Mouse (Mus musculus): Measurements from ENCODE around the gene Tle3. TPM values are rescaled to one million over a fixed set of nuclear protein-coding genes. Genes with fewer than 3 reads are reported as not detected.

The Tle3 gene
- total RNA-seq, 2 experiments from 2014 or later: 69.2 to 71.5 TPM

- no peak; the same call in 1 of the 2 replicates for TF ChIP-seq CTCF (IDR thresholded peaks at IDR 0.05)
- Histone ChIP-seq H3K27ac (no peak overlapping the region), H3K4me3 (no peak overlapping the region)
- intact Hi-C loops (cut with DNase I): no loop called here
- DNase-seq (ENCODE audit: extremely low spot score in 1 of 2, low spot score in 2 of 2): no peak
These were observed 7.0 kb downstream of the Tle3 start for GRCm38 (mm10) chr9:61379016-61379634.

- intact Hi-C loops (cut with DNase I): no loop called here
- no peak for TF ChIP-seq CTCF (IDR thresholded peaks at IDR 0.05)
- Histone ChIP-seq H3K4me3 (no peak overlapping the region), H3K27ac (no peak overlapping the region)
- DNase-seq (ENCODE audit: extremely low spot score in 1 of 2, low spot score in 2 of 2): no peak
These were observed 8.3 kb downstream of the Tle3 start for GRCm38 (mm10) chr9:61380258-61381062.

GRCm38 (mm10) chr9:61381063-61381408 is 8.9 kb downstream of the Tle3 start:
- H3K27ac ChIP-seq: no peak overlapping the region
- intact Hi-C loops (cut with DNase I): no loop called here
- no peak for DNase-seq (ENCODE audit: extremely low spot score in 1 of 2, low spot score in 2 of 2)
- no peak overlapping the region for H3K4me3 ChIP-seq
- TF ChIP-seq CTCF (IDR thresholded peaks at IDR 0.05): no peak

- no peak for TF ChIP-seq CTCF (IDR thresholded peaks at IDR 0.05)
- DNase-seq (ENCODE audit: extremely low spot score in 1 of 2, low spot score in 2 of 2): no peak
- intact Hi-C loops (cut with DNase I): no loop called here
- Histone ChIP-seq H3K27ac (no peak overlapping the region), H3K4me3 (no peak overlapping the region)
These were observed 9.3 kb downstream of the Tle3 start for GRCm38 (mm10) chr9:61381445-61381844.

- intact Hi-C loops (cut with DNase I): no loop called here
- Histone ChIP-seq H3K4me3 (no peak overlapping the region), H3K27ac (no peak overlapping the region)
- TF ChIP-seq CTCF (IDR thresholded peaks at IDR 0.05): no peak
- DNase-seq (ENCODE audit: extremely low spot score in 1 of 2, low spot score in 2 of 2): no peak
These were observed 10.5 kb downstream of the Tle3 start for GRCm38 (mm10) chr9:61382595-61383186.

- no peak for DNase-seq (ENCODE audit: extremely low spot score in 1 of 2, low spot score in 2 of 2)
- intact Hi-C loops (cut with DNase I): no loop called here
- H3K27ac ChIP-seq: no peak overlapping the region
These were observed 11.9 kb downstream of the Tle3 start for GRCm38 (mm10) chr9:61384101-61384500.

GRCm38 (mm10) chr9:61384646-61385443 is 12.7 kb downstream of the Tle3 start:
- no peak overlapping the region for H3K27ac ChIP-seq
- no peak for DNase-seq (ENCODE audit: extremely low spot score in 1 of 2, low spot score in 2 of 2)
- TF ChIP-seq CTCF (IDR thresholded peaks at IDR 0.05): no peak
- H3K4me3 ChIP-seq: no peak overlapping the region
- intact Hi-C loops (cut with DNase I): no loop called here

More at GRCm38 (mm10) chr9:61384101-61384500, 11.9 kb downstream of the Tle3 start:
- no peak for TF ChIP-seq CTCF (IDR thresholded peaks at IDR 0.05)
- no peak overlapping the region for H3K4me3 ChIP-seq

GRCm38 (mm10) chr9:61385753-61386152 is 13.6 kb downstream of the Tle3 start:
- Histone ChIP-seq H3K27ac (no peak overlapping the region), H3K4me3 (no peak overlapping the region)
- intact Hi-C loops (cut with DNase I): no loop called here
- TF ChIP-seq CTCF (IDR thresholded peaks at IDR 0.05): no peak
- no peak for DNase-seq (ENCODE audit: extremely low spot score in 1 of 2, low spot score in 2 of 2)

GRCm38 (mm10) chr9:61386314-61386713 is 14.1 kb downstream of the Tle3 start:
- Histone ChIP-seq H3K27ac (no peak overlapping the region), H3K4me3 (no peak overlapping the region)
- DNase-seq (ENCODE audit: extremely low spot score in 1 of 2, low spot score in 2 of 2): no peak
- intact Hi-C loops (cut with DNase I): no loop called here
- no peak for TF ChIP-seq CTCF (IDR thresholded peaks at IDR 0.05)

GRCm38 (mm10) chr9:61387797-61388196 is 15.6 kb downstream of the Tle3 start:
- no peak overlapping the region for H3K4me3 ChIP-seq
- H3K27ac ChIP-seq: no peak overlapping the region
- intact Hi-C loops (cut with DNase I): no loop called here
- TF ChIP-seq CTCF (IDR thresholded peaks at IDR 0.05): no peak
- no peak for DNase-seq (ENCODE audit: extremely low spot score in 1 of 2, low spot score in 2 of 2)

GRCm38 (mm10) chr9:61388214-61388613 is 16.0 kb downstream of the Tle3 start:
- intact Hi-C loops (cut with DNase I): no loop called here
- TF ChIP-seq CTCF (IDR thresholded peaks at IDR 0.05): no peak
- Histone ChIP-seq H3K27ac (no peak overlapping the region), H3K4me3 (no peak overlapping the region)
- no peak for DNase-seq (ENCODE audit: extremely low spot score in 1 of 2, low spot score in 2 of 2)
